ENCODE assay signal across 7 mouse cellular contexts in genomic region chr15:99421152-99421551, GRCm38 (mm10). TPM values are rescaled to one million over a fixed set of nuclear protein-coding genes. Genes with fewer than 3 reads are reported as not detected.
DNase-seq lines count a peak whose midpoint lies in the region; ATAC-seq and TF ChIP-seq lines count a peak whose summit lies in the region.

No protein-coding gene starts in this region.

- H3K36me3 ChIP-seq in ES-E14 (ENCODE audit: control insufficient read depth, insufficient read depth, low read length, poor library complexity, severe bottlenecking): no peaks in the 10 kb centered on the region
- H3K36me3 ChIP-seq in heart, embryonic 16.5 days (ENCODE audit: control insufficient read depth, insufficient read depth): peaks cover 11% of the 10 kb centered on the region
- no peaks in the 10 kb centered on the region for H3K36me3 ChIP-seq in splenic B cell, adult 2 months (ENCODE audit: control insufficient read depth, insufficient read depth, low read length, poor library complexity, severe bottlenecking)

- 61% methylated on average over 9 of the region's 9 CpGs for WGBS in heart, embryonic 16.5 days

- peak overlapping the region; percentile 93 for H3K27ac ChIP-seq in ES-E14 (ENCODE audit: insufficient read depth, low read depth, low read length, poor library complexity, severe bottlenecking)
- peak overlapping the region; percentile 92 for H3K27ac ChIP-seq in brown adipose tissue, adult 24 weeks (replicated peaks; ENCODE audit: low read depth, low read length)
- H3K27ac ChIP-seq in heart, embryonic 16.5 days (ENCODE audit: low read length): peak overlapping the region; percentile 91

- peak; percentile 82 for DNase-seq in ES-E14 (ENCODE audit: low read depth, low spot score)
- DNase-seq in liver: peak; percentile 71
- DNase-seq in splenic B cell, adult 2 months (ENCODE audit: low read depth, low spot score): peak; percentile 38
- no peak for DNase-seq in right cerebral cortex, adult 2 months (ENCODE audit: low spot score in 2 of 2)
- DNase-seq in cerebellum, postnatal 4 days (ENCODE audit: low spot score in 2 of 2): no peak

- H3K4me3 ChIP-seq in ES-E14 (ENCODE audit: insufficient read depth in 1 of 2, low read depth in 1 of 2, low read length in 2 of 2, poor library complexity in 1 of 2, severe bottlenecking in 1 of 2): peak overlapping the region; percentile 40 to 60; a peak in 3 of 4 replicates
- H3K4me3 ChIP-seq in brown adipose tissue, adult 24 weeks (ENCODE audit: insufficient read depth, low read depth, low read length): peak overlapping the region; percentile 16; the same call in 1 of the 2 replicates
- no peak overlapping the region for H3K4me3 ChIP-seq in heart, embryonic 16.5 days (ENCODE audit: low read length)

- in situ Hi-C loops in ES-E14 (cut with MboI; ENCODE audit: low sequenced_read_pairs in 2 of 2, unreplicated experiment in 2 of 2): no loop called here

- no peaks in the 10 kb centered on the region for H3K9me3 ChIP-seq in ES-E14 (ENCODE audit: control insufficient read depth, insufficient read depth, low read depth, low read length)
- no peaks in the 10 kb centered on the region for H3K9me3 ChIP-seq in heart, embryonic 16.5 days (replicated peaks; ENCODE audit: control insufficient read depth, low read length)

- peak overlapping the region; percentile 61 for H3K9ac ChIP-seq in ES-E14 (ENCODE audit: insufficient read depth, low read depth, low read length, poor library complexity, severe bottlenecking)
- no peak overlapping the region for H3K9ac ChIP-seq in heart, embryonic 16.5 days (ENCODE audit: low read length)

- H3K4me1 ChIP-seq in ES-E14 (ENCODE audit: control insufficient read depth in 2 of 2, insufficient read depth in 2 of 2, low read length in 2 of 2, poor library complexity in 1 of 2): peaks cover 11 to 32% of the 10 kb centered on the region in 2 experiments
- peaks cover 7% of the 10 kb centered on the region for H3K4me1 ChIP-seq in brown adipose tissue, adult 24 weeks (ENCODE audit: control insufficient read depth, insufficient read depth, insufficient read length, low read length)
- H3K4me1 ChIP-seq in heart, embryonic 16.5 days (ENCODE audit: control insufficient read depth, insufficient read depth, low read length): peaks cover 23% of the 10 kb centered on the region

- no peak for ATAC-seq in heart, embryonic 16.5 days (replicated peaks; ENCODE audit: extremely low read depth, insufficient read depth, low FRiP score)

- H3K27me3 ChIP-seq in heart, embryonic 16.5 days (ENCODE audit: control insufficient read depth, insufficient read depth, low read length): no peaks in the 10 kb centered on the region
- no peaks in the 10 kb centered on the region for H3K27me3 ChIP-seq in splenic B cell, adult 2 months (ENCODE audit: control insufficient read depth, insufficient read depth, low read length, poor library complexity, severe bottlenecking)

- H3K4me2 ChIP-seq in heart, embryonic 16.5 days (ENCODE audit: low read depth, low read length): peak overlapping the region; percentile 47

TF ChIP-seq in ES-E14, 5 proteins besides CTCF, POLR2A, EP300 and RAD21:
- TF ChIP-seq HCFC1 (IDR thresholded peaks at IDR 0.05; ENCODE audit: borderline replicate concordance, insufficient read depth, low read length) (0 out of 2 replicates have a peak, but pooled peaks have one; percentile 20), ZNF384 (IDR thresholded peaks at IDR 0.05; ENCODE audit: low read depth, low read length) (no peak), ZC3H11A (IDR thresholded peaks at IDR 0.05; ENCODE audit: borderline replicate concordance, low read depth, low read length) (no peak), MAFK (IDR thresholded peaks at IDR 0.05; ENCODE audit: insufficient read depth, low read depth, low read length) (peak; percentile 34; the same call in 1 of the 2 replicates), CHD2 (IDR thresholded peaks at IDR 0.05; ENCODE audit: low read depth, low read length) (no peak)

RNA-seq across cellular contexts. Expression of gene Tmbim6, which starts 28.5 kb away (rescaled TPM):
- 436 and 550 TPM in 2 replicates for total RNA-seq in ES-E14 (2012; rRNA removed)
- 290 and 634 TPM in 2 replicates for polyA plus RNA-seq in brown adipose tissue, adult 24 weeks (2012; ENCODE audit: insufficient read depth, insufficient read length, missing spikeins)
- polyA plus RNA-seq in heart, embryonic 16.5 days (2015; fragmentation: Nextera tagmentation; extraction: Ambion mirVana): 273 and 290 TPM in 2 replicates

RNA-seq across cellular contexts. Expression of gene Nckap5l, which starts 36.4 kb away (rescaled TPM):
- total RNA-seq in ES-E14 (2012; rRNA removed): 5.9 and 6.3 TPM in 2 replicates
- polyA plus RNA-seq in brown adipose tissue, adult 24 weeks (2012; ENCODE audit: insufficient read depth, insufficient read length, missing spikeins): 1.1 and 1.9 TPM in 2 replicates
- 6.6 and 7.9 TPM in 2 replicates for polyA plus RNA-seq in heart, embryonic 16.5 days (2015; fragmentation: Nextera tagmentation; extraction: Ambion mirVana)

RNA-seq across cellular contexts. Expression of gene Fmnl3, which starts 50.9 kb away (rescaled TPM):
- 13.4 and 16.8 TPM in 2 replicates for total RNA-seq in ES-E14 (2012; rRNA removed)
- 3.6 and 6.7 TPM in 2 replicates for polyA plus RNA-seq in brown adipose tissue, adult 24 weeks (2012; ENCODE audit: insufficient read depth, insufficient read length, missing spikeins)
- 13.0 and 16.6 TPM in 2 replicates for polyA plus RNA-seq in heart, embryonic 16.5 days (2015; fragmentation: Nextera tagmentation; extraction: Ambion mirVana)

RNA-seq across cellular contexts. Expression of gene Bcdin3d, which starts 53.4 kb away (rescaled TPM):
- total RNA-seq in ES-E14 (2012; rRNA removed): 36.1 and 47.5 TPM in 2 replicates
- polyA plus RNA-seq in brown adipose tissue, adult 24 weeks (2012; ENCODE audit: insufficient read depth, insufficient read length, missing spikeins): 3.3 and 8.0 TPM in 2 replicates
- 12.5 and 13.0 TPM in 2 replicates for polyA plus RNA-seq in heart, embryonic 16.5 days (2015; fragmentation: Nextera tagmentation; extraction: Ambion mirVana)

Comparison
In these comparisons a context has a peak if more than half of its experiments do, and no peak if none do; other contexts are left out.
1. DNase-seq: peak in ES-E14 (single experiment), liver (single experiment) and splenic B cell, adult 2 months (single experiment); none in right cerebral cortex, adult 2 months (0 of 2) and cerebellum, postnatal 4 days (0 of 2).
2. Peak in every context shown above with its lines, with median percentiles within 50 percentile points of each other: H3K27ac ChIP-seq.